Mouse (Mus musculus) CH12.LX (cell line): ENCODE data around the gene Rfx7. TPM values are rescaled to one million over a fixed set of nuclear protein-coding genes. Genes with fewer than 3 reads are reported as not detected.
"Not testable (repeated sequence)": the region's sequence is repeated elsewhere in the genome, so short reads cannot be mapped to it uniquely, and the experiment has no call there.

Experiments used
- DNase-seq: peaks from one replicate; pipeline ENCODE4 v3.0.0-alpha.2; 2013; ENCODE audit errors: extremely low read depth
- H3K27ac ChIP-seq: 2 replicates; pipeline ENCODE4 v1.5.1; 2012; ENCODE audit warnings: low read depth, mild to moderate bottlenecking, control low read depth, moderate library complexity; ENCODE audit not compliant: insufficient read depth
- H3K27me3 ChIP-seq: replicated peaks from 2 replicates; pipeline ENCODE3; 2012; ENCODE audit warnings: inconsistent platforms
- H3K36me3 ChIP-seq, 2 experiments: replicated peaks in 1 of 2; 2 replicates each; pipeline versions ENCODE3 to v1.6.1; 2012; ENCODE audit warnings: inconsistent platforms in 1 of 2, low read length in 1 of 2, mild to moderate bottlenecking in 1 of 2, mixed read lengths in 1 of 2, moderate library complexity in 1 of 2; ENCODE audit not compliant: control insufficient read depth in 1 of 2, insufficient read depth in 1 of 2
- H3K4me1 ChIP-seq, 2 experiments: 2 replicates each; pipeline ENCODE4 v1.6.1; 2012; ENCODE audit warnings: inconsistent platforms in 1 of 2, moderate library complexity in 1 of 2; ENCODE audit not compliant: insufficient read depth in 2 of 2, control insufficient read depth in 1 of 2
- H3K4me2 ChIP-seq: 2 replicates; pipeline ENCODE4 v1.6.1; 2012; ENCODE audit warnings: low read depth, mild to moderate bottlenecking, control low read depth; ENCODE audit not compliant: poor library complexity, insufficient read depth, severe bottlenecking
- H3K4me3 ChIP-seq, 3 experiments: fragments of 150-350 bp in 1 of 3; sonication (generic) in 1 of 3; replicated peaks in 1 of 3; 2 replicates each; pipeline versions ENCODE3 to v1.5.1; 2011 to 2012; ENCODE audit warnings: low read depth in 2 of 3, low read length in 2 of 3, mild to moderate bottlenecking in 2 of 3, moderate library complexity in 2 of 3, control low read depth in 1 of 3, improper control_type of control experiment in 1 of 3, inconsistent platforms in 1 of 3, mixed read lengths in 1 of 3; ENCODE audit not compliant: poor library complexity in 1 of 3
- H3K79me2 ChIP-seq: replicated peaks from 2 replicates; pipeline ENCODE4 v1.6.1; 2012; ENCODE audit warnings: mild to moderate bottlenecking, moderate library complexity; ENCODE audit not compliant: control insufficient read depth, poor library complexity, insufficient read depth, severe bottlenecking; ENCODE audit errors: extremely low read depth
- H3K9ac ChIP-seq: 2 replicates; pipeline ENCODE4 v1.6.1; 2012; ENCODE audit warnings: low read depth, mild to moderate bottlenecking, control low read depth, moderate library complexity; ENCODE audit not compliant: insufficient read depth
- H3K9me3 ChIP-seq: replicated peaks from 2 replicates; pipeline ENCODE3; 2012; ENCODE audit warnings: low read length, inconsistent platforms, mixed read lengths
- BHLHE40 ChIP-seq: IDR thresholded peaks from 2 replicates; pipeline ENCODE4 v1.6.1; 2011; ENCODE audit warnings: mild to moderate bottlenecking, low read depth, low read length, improper control_type of control experiment
- CHD1 ChIP-seq: IDR thresholded peaks from 2 replicates; pipeline ENCODE4 v1.6.1; 2012; ENCODE audit warnings: low read depth, low read length, improper control_type of control experiment, inconsistent platforms
- E2F4 ChIP-seq: IDR thresholded peaks from 2 replicates; pipeline ENCODE4 v1.6.1; 2011; ENCODE audit warnings: low read depth, low read length, improper control_type of control experiment; ENCODE audit not compliant: insufficient replicate concordance
- EP300 ChIP-seq: IDR thresholded peaks from 2 replicates; pipeline ENCODE4 v1.6.1; 2011; ENCODE audit warnings: low read length, improper control_type of control experiment
- GABPA ChIP-seq: IDR thresholded peaks from 2 replicates; pipeline ENCODE4 v1.6.1; 2012; ENCODE audit warnings: low read depth, low read length, improper control_type of control experiment, inconsistent platforms; ENCODE audit not compliant: insufficient replicate concordance
- HCFC1 ChIP-seq: IDR thresholded peaks from 2 replicates; pipeline ENCODE4 v1.6.1; 2012; ENCODE audit warnings: low read depth, mild to moderate bottlenecking, inconsistent platforms, low read length, improper control_type of control experiment
- JUND ChIP-seq: conservative IDR thresholded peaks from 2 replicates; pipeline ENCODE4 v1.6.1; 2011; ENCODE audit warnings: low read depth, low read length, improper control_type of control experiment
- KAT2A ChIP-seq: IDR thresholded peaks from 2 replicates; pipeline ENCODE4 v1.6.1; 2012; ENCODE audit warnings: low read length, improper control_type of control experiment, inconsistent platforms; ENCODE audit not compliant: insufficient replicate concordance
- MAX ChIP-seq: IDR thresholded peaks from 2 replicates; pipeline ENCODE4 v1.6.1; 2011; ENCODE audit warnings: low read length, improper control_type of control experiment
- NELFE ChIP-seq: IDR thresholded peaks from 2 replicates; pipeline ENCODE4 v1.6.1; 2011; ENCODE audit warnings: low read depth, low read length, improper control_type of control experiment
- POLR2AphosphoS2 ChIP-seq: IDR thresholded peaks from 2 replicates; pipeline ENCODE4 v1.6.1; 2011; ENCODE audit warnings: low read depth, low read length, improper control_type of control experiment
- RAD21 ChIP-seq: IDR thresholded peaks from 2 replicates; pipeline ENCODE4 v1.6.1; 2011; ENCODE audit warnings: low read depth, mild to moderate bottlenecking, low read length, improper control_type of control experiment, moderate library complexity
- TBP ChIP-seq: conservative IDR thresholded peaks from 2 replicates; pipeline ENCODE4 v1.6.1; 2011; ENCODE audit warnings: low read depth, low read length, improper control_type of control experiment
- UBTF ChIP-seq: IDR thresholded peaks from 2 replicates; pipeline ENCODE4 v1.6.1; 2012; ENCODE audit warnings: low read depth, mild to moderate bottlenecking, inconsistent platforms, low read length, improper control_type of control experiment, moderate library complexity
- dilution Hi-C: fragments of 300-500 bp; cut with MboI; formaldehyde crosslinking; loops from 2 replicates; pipeline ENCODE4 v1.14.3; 2020; ENCODE audit warnings: low sequenced_read_pairs; ENCODE audit not compliant: extremely low pct_unique_long_range_greater_than_20kb, extremely low pct_ligation_motif_present
- in situ Hi-C: fragments of 300-500 bp; cut with MboI; formaldehyde crosslinking; loops from 3 replicates; pipeline ENCODE4 v1.14.3; 2019; ENCODE audit warnings: low sequenced_read_pairs, low pct_ligation_motif_present, low pct_unique_long_range_greater_than_20kb, mixed read lengths
- polyA plus RNA-seq: library from polyadenylated mRNA; unstranded; fragments of >175 nt; gene quantifications from 2 replicates; pipeline ENCODE4 v1.2.1, GENCODE M21; 2012; ENCODE audit warnings: low read depth; ENCODE audit not compliant: insufficient read length
- total RNA-seq, 2 experiments: library from RNA; depleted of rRNA; stranded (reverse); fragments of 300-350 nt in 1 of 2; fragments of >200 nt in 1 of 2; gene quantifications; 2 replicates each; pipeline ENCODE4 v1.2.3; 2012 to 2014

The Rfx7 gene
- total and polyA plus RNA-seq, 3 experiments = 18.4 to 49.9 (median 27.3) TPM

DNA sequence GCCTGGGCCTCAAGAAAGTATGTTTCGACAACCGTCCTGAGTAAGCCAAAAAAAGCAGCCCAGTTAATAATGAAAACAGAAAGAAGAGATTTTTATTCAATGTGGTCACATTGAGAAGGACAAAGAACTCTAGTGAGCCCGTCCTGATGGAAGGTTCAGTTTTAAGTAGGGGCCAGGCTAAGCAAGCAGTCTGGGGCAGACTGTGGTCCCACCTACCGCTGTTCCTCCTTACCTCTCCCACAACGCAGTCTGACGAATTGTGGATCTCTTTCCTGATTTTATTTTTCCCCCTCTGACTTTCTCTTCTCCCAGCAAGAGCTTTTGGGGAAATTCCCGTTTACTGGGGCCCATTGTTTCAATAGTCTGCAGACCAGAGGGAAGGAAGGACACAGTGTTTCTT lies 108.6 kb downstream of the Rfx7 start:
- Histone ChIP-seq H3K9ac (0 out of 2 replicates have a peak overlapping the region, but pooled peaks have one; percentile 11), H3K4me2 (peak overlapping the region; percentile 82), H3K27ac (peak overlapping the region; percentile 4; the same call in 1 of the 2 replicates), H3K9me3 (no peaks in the 10 kb centered on the region), H3K4me1 (peaks cover 7 to 24% of the 10 kb centered on the region in 2 experiments), H3K79me2 (no peaks in the 10 kb centered on the region), H3K27me3 (no peaks in the 10 kb centered on the region), H3K4me3 (no peak overlapping the region), H3K36me3 (no peaks in the 10 kb centered on the region)
- TF ChIP-seq MAX (no peak), POLR2AphosphoS2 (no peak), CHD1 (no peak), UBTF (peak; percentile 67; the same call in 1 of the 2 replicates), TBP (peak; percentile 83)
- no peak for DNase-seq
- dilution Hi-C loops (no loop called here), in situ Hi-C loops (no loop called here)

- Histone ChIP-seq H3K79me2 (no peaks in the 10 kb centered on the region), H3K36me3 (no peaks in the 10 kb centered on the region), H3K27me3 (no peaks in the 10 kb centered on the region), H3K4me2 (peak overlapping the region; percentile 82), H3K27ac (peak overlapping the region; percentile 4; the same call in 1 of the 2 replicates), H3K9ac (no peak overlapping the region), H3K4me1 (peaks cover 7 to 24% of the 10 kb centered on the region in 2 experiments), H3K9me3 (no peaks in the 10 kb centered on the region), H3K4me3 (peak overlapping the region in 1 of 3 experiments; percentile 13)
- DNase-seq = no peak
- TF ChIP-seq GABPA = no peak
- no peak for TF ChIP-seq NELFE
- TF ChIP-seq JUND = no peak
- TF ChIP-seq BHLHE40 = no peak
- no peak for TF ChIP-seq KAT2A
- TF ChIP-seq HCFC1 = no peak
- no peak for TF ChIP-seq EP300
- TF ChIP-seq E2F4 = no peak
- TF ChIP-seq RAD21 = no peak
- in situ Hi-C loops = no loop called here
- dilution Hi-C loops = no loop called here
Observed at GRCm38 (mm10) chr9:72641093-72641680, 109.1 kb downstream of the Rfx7 start.

- H3K9ac ChIP-seq, in situ Hi-C loops: not testable (repeated sequence)
Observed at GRCm38 (mm10) chr9:72642756-72643447, 110.9 kb downstream of the Rfx7 start.

More at GRCm38 (mm10) chr9:72642756-72643447, 110.9 kb downstream of the Rfx7 start:
- H3K27me3 ChIP-seq, H3K27ac ChIP-seq, H3K36me3 ChIP-seq, dilution Hi-C loops, H3K9me3 ChIP-seq, H3K79me2 ChIP-seq, H3K4me3 ChIP-seq, DNase-seq, H3K4me2 ChIP-seq: not testable (repeated sequence)
- H3K4me1 ChIP-seq = peaks cover 7 to 24% of the 10 kb centered on the region in 2 experiments
